Mouse (Mus musculus) stomach, embryonic 15.5 days (tissue): ENCODE measurements around the gene Il1rapl1. TPM values are rescaled to one million over a fixed set of nuclear protein-coding genes. Genes with fewer than 3 reads are reported as not detected.

Experiments
- ATAC-seq: fragments of 200-750 bp; cut with Nextera tagmentation; 2 replicates; pipeline ENCODE4 v1.8.0; 2017; ENCODE audit warnings: low read depth, moderate number of reproducible peaks, moderate TSS enrichment; ENCODE audit not compliant: insufficient read depth, low FRiP score
- H3K27ac ChIP-seq: fragments of 300-500 bp; sonication (generic); 2 replicates; pipeline ENCODE4 v1.5.1; 2015; ENCODE audit warnings: mild to moderate bottlenecking, inconsistent platforms
- H3K27me3 ChIP-seq: fragments of 300-500 bp; sonication (generic); replicated peaks from 2 replicates; pipeline ENCODE4 v1.6.1; 2015; ENCODE audit warnings: inconsistent platforms
- H3K36me3 ChIP-seq: fragments of 300-500 bp; sonication (generic); 2 replicates; pipeline ENCODE4 v1.6.1; 2015; ENCODE audit warnings: inconsistent platforms
- H3K4me1 ChIP-seq: fragments of 300-500 bp; sonication (generic); 2 replicates; pipeline ENCODE4 v1.6.1; 2015; ENCODE audit warnings: inconsistent platforms
- H3K4me2 ChIP-seq: fragments of 300-500 bp; sonication (generic); 2 replicates; pipeline ENCODE4 v1.6.1; 2015; ENCODE audit warnings: mild to moderate bottlenecking, inconsistent platforms
- H3K4me3 ChIP-seq: fragments of 300-500 bp; sonication (generic); replicated peaks from 2 replicates; pipeline ENCODE4 v1.5.1; 2015; ENCODE audit warnings: inconsistent platforms
- H3K9ac ChIP-seq: fragments of 300-500 bp; sonication (generic); 2 replicates; pipeline ENCODE4 v1.6.1; 2015; ENCODE audit warnings: inconsistent platforms
- H3K9me3 ChIP-seq: fragments of 300-500 bp; sonication (generic); 2 replicates; pipeline ENCODE4 v1.6.1; 2016; ENCODE audit warnings: inconsistent platforms
- WGBS: fragments of 180-500 bp; shearing (Covaris S2); methylation state at CpG from one replicate; pipeline ENCODE4 v1.1.7; 2015; 5-methylcytosine and 5-hydroxymethylcytosine counted together
- polyA plus RNA-seq: library from polyadenylated mRNA; unstranded; fragments of >200 nt; fragmentation: Nextera tagmentation; extraction: Ambion mirVana; gene quantifications from 2 replicates; pipeline ENCODE4 v1.2.1, GENCODE M21; 2015

The Il1rapl1 gene
- polyA plus RNA-seq, 1 experiment from 2014 or later, result 1.7 TPM

- WGBS, result 60% methylated on average over 3 of the region's 3 CpGs
- no peak overlapping the region for H3K27ac ChIP-seq
- H3K36me3 ChIP-seq, result no peaks in the 10 kb centered on the region
- no peak overlapping the region for H3K4me3 ChIP-seq
- no peak for ATAC-seq
- no peak overlapping the region for H3K9ac ChIP-seq
- no peak overlapping the region for H3K4me2 ChIP-seq
- H3K4me1 ChIP-seq, result no peaks in the 10 kb centered on the region
- H3K27me3 ChIP-seq, result no peaks in the 10 kb centered on the region
- no peaks in the 10 kb centered on the region for H3K9me3 ChIP-seq
These were observed 45.1 kb downstream of the Il1rapl1 start for GRCm38 (mm10) chrX:88070368-88070767.

GRCm38 (mm10) chrX:88043556-88043955 is 71.9 kb downstream of the Il1rapl1 start:
- Histone ChIP-seq H3K4me1 (no peaks in the 10 kb centered on the region), H3K4me3 (no peak overlapping the region), H3K27me3 (no peaks in the 10 kb centered on the region), H3K4me2 (no peak overlapping the region), H3K9me3 (no peaks in the 10 kb centered on the region), H3K27ac (no peak overlapping the region), H3K9ac (no peak overlapping the region), H3K36me3 (no peaks in the 10 kb centered on the region)
- 82% methylated on average over 1 of the region's 1 CpGs for WGBS
- no peak for ATAC-seq

DNA sequence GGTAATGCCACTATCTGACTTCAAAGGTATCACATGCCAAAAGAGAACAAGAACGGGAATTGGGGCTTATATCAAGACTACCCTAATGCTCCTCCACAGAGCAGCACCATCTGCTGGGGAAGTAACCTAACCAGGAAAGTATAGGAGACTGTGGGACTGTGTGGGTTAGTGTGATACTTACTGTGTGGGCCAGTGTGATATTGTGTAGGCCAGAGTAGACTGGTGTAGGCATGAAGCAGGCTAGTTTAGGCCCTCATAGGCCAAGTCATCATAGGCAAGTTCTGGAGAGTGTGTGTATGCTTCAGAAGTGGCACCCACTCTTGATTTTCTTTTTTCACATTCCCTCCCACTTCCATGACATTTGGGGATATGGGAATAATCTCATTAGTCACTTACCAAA is 76.5 kb downstream of the Il1rapl1 start:
- Histone ChIP-seq H3K9ac (no peak overlapping the region), H3K4me3 (no peak overlapping the region), H3K4me2 (no peak overlapping the region), H3K27ac (no peak overlapping the region), H3K36me3 (no peaks in the 10 kb centered on the region), H3K9me3 (no peaks in the 10 kb centered on the region), H3K27me3 (no peaks in the 10 kb centered on the region), H3K4me1 (no peaks in the 10 kb centered on the region)
- no peak for ATAC-seq
- WGBS, result 66% methylated on average over 1 of the region's 1 CpGs

- no peak overlapping the region for H3K9ac ChIP-seq
- no peaks in the 10 kb centered on the region for H3K4me1 ChIP-seq
- no peak overlapping the region for H3K27ac ChIP-seq
- no peaks in the 10 kb centered on the region for H3K9me3 ChIP-seq
- H3K4me2 ChIP-seq, result no peak overlapping the region
- H3K27me3 ChIP-seq, result no peaks in the 10 kb centered on the region
- H3K4me3 ChIP-seq, result no peak overlapping the region
- WGBS, result 58% methylated on average over 1 of the region's 1 CpGs
- ATAC-seq, result no peak
- H3K36me3 ChIP-seq, result no peaks in the 10 kb centered on the region
These were observed 218.3 kb downstream of the Il1rapl1 start for GRCm38 (mm10) chrX:87897172-87897571.

GRCm38 (mm10) chrX:87891916-87892315 is 223.5 kb downstream of the Il1rapl1 start:
- H3K4me1 ChIP-seq, result no peaks in the 10 kb centered on the region
- H3K27me3 ChIP-seq, result no peaks in the 10 kb centered on the region
- no peak overlapping the region for H3K4me3 ChIP-seq
- no peak for ATAC-seq
- no peak overlapping the region for H3K9ac ChIP-seq
- H3K27ac ChIP-seq, result no peak overlapping the region
- H3K4me2 ChIP-seq, result no peak overlapping the region
- H3K36me3 ChIP-seq, result no peaks in the 10 kb centered on the region
- H3K9me3 ChIP-seq, result no peaks in the 10 kb centered on the region

GRCm38 (mm10) chrX:87854107-87854506 is 261.3 kb downstream of the Il1rapl1 start:
- Histone ChIP-seq H3K4me2 (no peak overlapping the region), H3K36me3 (no peaks in the 10 kb centered on the region), H3K9ac (no peak overlapping the region), H3K9me3 (no peaks in the 10 kb centered on the region), H3K27me3 (no peaks in the 10 kb centered on the region), H3K27ac (no peak overlapping the region), H3K4me3 (no peak overlapping the region), H3K4me1 (no peaks in the 10 kb centered on the region)
- no peak for ATAC-seq
- WGBS, result 78% methylated on average over 2 of the region's 2 CpGs

GRCm38 (mm10) chrX:87813884-87814283 is 301.6 kb downstream of the Il1rapl1 start:
- Histone ChIP-seq H3K9me3 (no peaks in the 10 kb centered on the region), H3K36me3 (no peaks in the 10 kb centered on the region), H3K27ac (no peak overlapping the region), H3K27me3 (no peaks in the 10 kb centered on the region), H3K9ac (no peak overlapping the region), H3K4me3 (no peak overlapping the region), H3K4me2 (no peak overlapping the region), H3K4me1 (no peaks in the 10 kb centered on the region)
- no peak for ATAC-seq

- H3K4me3 ChIP-seq, result no peak overlapping the region
- no peaks in the 10 kb centered on the region for H3K27me3 ChIP-seq
- H3K4me2 ChIP-seq, result no peak overlapping the region
- no peaks in the 10 kb centered on the region for H3K4me1 ChIP-seq
- no peaks in the 10 kb centered on the region for H3K36me3 ChIP-seq
- ATAC-seq, result no peak
- 54% methylated on average over 1 of the region's 1 CpGs for WGBS
- no peak overlapping the region for H3K27ac ChIP-seq
- H3K9me3 ChIP-seq, result no peaks in the 10 kb centered on the region
- no peak overlapping the region for H3K9ac ChIP-seq
These were observed 307.7 kb downstream of the Il1rapl1 start for GRCm38 (mm10) chrX:87807717-87808116.

GRCm38 (mm10) chrX:87793011-87793410 is 322.4 kb downstream of the Il1rapl1 start:
- Histone ChIP-seq H3K9ac (no peak overlapping the region), H3K4me2 (no peak overlapping the region), H3K27ac (no peak overlapping the region), H3K9me3 (no peaks in the 10 kb centered on the region), H3K27me3 (no peaks in the 10 kb centered on the region), H3K4me3 (no peak overlapping the region), H3K36me3 (no peaks in the 10 kb centered on the region), H3K4me1 (no peaks in the 10 kb centered on the region)
- no peak for ATAC-seq

- Histone ChIP-seq H3K36me3 (no peaks in the 10 kb centered on the region), H3K4me2 (no peak overlapping the region), H3K27ac (no peak overlapping the region), H3K4me1 (no peaks in the 10 kb centered on the region), H3K4me3 (no peak overlapping the region), H3K9me3 (no peaks in the 10 kb centered on the region), H3K9ac (no peak overlapping the region), H3K27me3 (no peaks in the 10 kb centered on the region)
- no peak for ATAC-seq
- 70% methylated on average over 2 of the region's 2 CpGs for WGBS
These were observed 404.9 kb downstream of the Il1rapl1 start for GRCm38 (mm10) chrX:87710589-87710988.

- H3K4me3 ChIP-seq, result no peak overlapping the region
- H3K9ac ChIP-seq, result no peak overlapping the region
- H3K36me3 ChIP-seq, result no peaks in the 10 kb centered on the region
- 83% methylated on average over 1 of the region's 1 CpGs for WGBS
- H3K27me3 ChIP-seq, result no peaks in the 10 kb centered on the region
- H3K9me3 ChIP-seq, result no peaks in the 10 kb centered on the region
- ATAC-seq, result no peak
- no peak overlapping the region for H3K27ac ChIP-seq
- H3K4me2 ChIP-seq, result no peak overlapping the region
- H3K4me1 ChIP-seq, result no peaks in the 10 kb centered on the region
These were observed 451.6 kb downstream of the Il1rapl1 start for GRCm38 (mm10) chrX:87663856-87664255.

- Histone ChIP-seq H3K36me3 (no peaks in the 10 kb centered on the region), H3K4me2 (no peak overlapping the region), H3K4me3 (no peak overlapping the region), H3K27ac (no peak overlapping the region), H3K27me3 (no peaks in the 10 kb centered on the region), H3K9ac (no peak overlapping the region), H3K9me3 (no peaks in the 10 kb centered on the region), H3K4me1 (no peaks in the 10 kb centered on the region)
- WGBS, result 34% methylated on average over 2 of the region's 2 CpGs
- no peak for ATAC-seq
These were observed 459.8 kb downstream of the Il1rapl1 start for GRCm38 (mm10) chrX:87655644-87656043.

DNA sequence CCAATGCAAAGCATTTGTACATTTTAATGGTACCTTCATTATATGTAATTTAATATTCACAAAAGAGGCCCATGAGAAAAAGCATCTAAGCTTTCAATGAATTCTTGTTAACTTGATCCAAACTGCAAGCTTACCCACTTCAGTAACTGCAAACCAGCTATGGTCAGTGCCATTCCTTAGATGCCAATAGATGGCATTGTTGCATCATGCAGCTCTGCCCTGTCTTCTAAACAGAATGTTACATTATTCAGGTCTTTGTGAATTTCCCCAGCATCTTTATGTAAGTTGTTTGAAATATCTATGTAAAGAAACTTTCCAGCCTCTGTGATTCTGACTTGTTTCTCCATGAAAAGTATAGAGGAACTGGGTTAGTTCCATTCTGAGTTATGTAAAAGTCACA is 514.5 kb downstream of the Il1rapl1 start:
- Histone ChIP-seq H3K27ac (no peak overlapping the region), H3K4me3 (no peak overlapping the region), H3K4me1 (no peaks in the 10 kb centered on the region), H3K36me3 (no peaks in the 10 kb centered on the region), H3K27me3 (no peaks in the 10 kb centered on the region), H3K9me3 (no peaks in the 10 kb centered on the region), H3K4me2 (no peak overlapping the region), H3K9ac (no peak overlapping the region)
- ATAC-seq, result no peak
